Mouse (Mus musculus): ENCODE data around the gene Tusc2.
A peak's percentile ranks its signal among the peaks of the same experiment; 100 is the strongest.

The Tusc2 gene

GRCm38 (mm10) chr9:107590058-107590772 is 27.2 kb downstream of the Tusc2 start:
- DNase-seq: peak; percentile 72 to 79

- peak; percentile 77 to 79 for DNase-seq
Observed at GRCm38 (mm10) chr9:107590773-107591060, 27.7 kb downstream of the Tusc2 start.

- peak; percentile 89 for DNase-seq
Observed at GRCm38 (mm10) chr9:107593101-107593976, 30.3 kb downstream of the Tusc2 start.

- no peak for DNase-seq
Observed at GRCm38 (mm10) chr9:107594281-107595062, 31.4 kb downstream of the Tusc2 start.

GRCm38 (mm10) chr9:107596619-107597569 is 33.8 kb downstream of the Tusc2 start:
- DNase-seq: no peak

GRCm38 (mm10) chr9:107598385-107598784 is 35.3 kb downstream of the Tusc2 start:
- DNase-seq: peak; percentile 64 to 73

- DNase-seq: no peak
Observed at GRCm38 (mm10) chr9:107599433-107599832, 36.4 kb downstream of the Tusc2 start.

GRCm38 (mm10) chr9:107599842-107600241 is 36.8 kb downstream of the Tusc2 start:
- DNase-seq: peak in 1 of 2 experiments; percentile 65

- DNase-seq: peak; percentile 59 to 71
Observed at GRCm38 (mm10) chr9:107600745-107601144, 37.7 kb downstream of the Tusc2 start.

- no peak for DNase-seq
Observed at GRCm38 (mm10) chr9:107601275-107601674, 38.2 kb downstream of the Tusc2 start.

GRCm38 (mm10) chr9:107602068-107602648 is 39.1 kb downstream of the Tusc2 start:
- peak; percentile 86 to 94 for DNase-seq

- no peak for DNase-seq
Observed at GRCm38 (mm10) chr9:107603251-107603650, 40.2 kb downstream of the Tusc2 start.

GRCm38 (mm10) chr9:107605041-107605661 is 42.1 kb downstream of the Tusc2 start:
- DNase-seq: peak; percentile 63 to 72

- DNase-seq: peak; percentile 57 to 65
Observed at GRCm38 (mm10) chr9:107606591-107606990, 43.5 kb downstream of the Tusc2 start.

GRCm38 (mm10) chr9:107607036-107607435 is 44.0 kb downstream of the Tusc2 start:
- DNase-seq: no peak

GRCm38 (mm10) chr9:107607653-107608245 is 44.7 kb downstream of the Tusc2 start:
- no peak for DNase-seq

GRCm38 (mm10) chr9:107608741-107609432 is 45.8 kb downstream of the Tusc2 start, which contains the start of gene Sema3b:
Gene Sema3b, minus strand, starts transcription at chr9:107609229.
- DNase-seq: peak in 1 of 2 experiments; percentile 72

- no peak for DNase-seq
Observed at GRCm38 (mm10) chr9:107609433-107609830, 46.4 kb downstream of the Tusc2 start.

GRCm38 (mm10) chr9:107611456-107612190 is 48.6 kb downstream of the Tusc2 start:
- peak in 1 of 2 experiments; percentile 27 for DNase-seq
